Mouse (Mus musculus): Measurements from ENCODE around the gene Slc22a7. TPM values are rescaled to one million over a fixed set of nuclear protein-coding genes. Genes with fewer than 3 reads are reported as not detected.
A peak's percentile ranks its signal among the peaks of the same experiment; 100 is the strongest.

Slc22a7 gene
- polyA plus RNA-seq, 1 experiment from 2014 or later = 0.34 TPM

- peak; percentile 39 for DNase-seq
- peaks cover under 1% of the 10 kb centered on the region; the same call in 1 of the 2 replicates for H3K4me1 ChIP-seq (ENCODE audit: insufficient read depth)
- no peak overlapping the region for H3K4me2 ChIP-seq (ENCODE audit: low read depth, low read length)
- H3K27ac ChIP-seq (ENCODE audit: low read depth) = no peak overlapping the region
- H3K9ac ChIP-seq (replicated peaks) = no peak overlapping the region
- 47% methylated on average over 2 of the region's 2 CpGs for WGBS (ENCODE audit: insufficient replicate concordance)
- peaks cover 13% of the 10 kb centered on the region for H3K36me3 ChIP-seq (replicated peaks; ENCODE audit: insufficient read depth, low read length)
- no peak for ATAC-seq
- H3K9me3 ChIP-seq (ENCODE audit: low read length) = no peaks in the 10 kb centered on the region
- no peaks in the 10 kb centered on the region for H3K27me3 ChIP-seq (ENCODE audit: insufficient read depth, low read length)
- H3K4me3 ChIP-seq (ENCODE audit: low read depth, low read length) = no peak overlapping the region
- TF ChIP-seq CTCF (IDR thresholded peaks at IDR 0.05; ENCODE audit: low read depth) (peak; percentile 73), EP300 (IDR thresholded peaks at IDR 0.05; ENCODE audit: low read depth) (no peak)
Observed at GRCm38 (mm10) chr17:46393012-46393411, 45.2 kb downstream of the Slc22a7 start.

- Histone ChIP-seq H3K27me3 (ENCODE audit: insufficient read depth, low read length) (peaks cover 4% of the 10 kb centered on the region; the same call in 1 of the 2 replicates), H3K36me3 (replicated peaks; ENCODE audit: insufficient read depth, low read length) (0 out of 2 replicates have a peak, but pooled peaks cover 2% of the 10 kb centered on the region), H3K4me1 (ENCODE audit: insufficient read depth) (peaks cover 13% of the 10 kb centered on the region), H3K9ac (replicated peaks) (no peak overlapping the region), H3K4me3 (ENCODE audit: low read depth, low read length) (no peak overlapping the region), H3K4me2 (ENCODE audit: low read depth, low read length) (no peak overlapping the region), H3K27ac (ENCODE audit: low read depth) (no peak overlapping the region), H3K9me3 (ENCODE audit: low read length) (no peaks in the 10 kb centered on the region)
- 35% methylated on average over 3 of the region's 3 CpGs for WGBS (ENCODE audit: insufficient replicate concordance)
- DNase-seq (no peak), ATAC-seq (no peak)
- TF ChIP-seq CTCF (IDR thresholded peaks at IDR 0.05; ENCODE audit: low read depth) (no peak), EP300 (IDR thresholded peaks at IDR 0.05; ENCODE audit: low read depth) (no peak)
Observed at GRCm38 (mm10) chr17:46388200-46388599, 50.1 kb downstream of the Slc22a7 start.

- peak; percentile 45 for DNase-seq
- Histone ChIP-seq H3K9me3 (ENCODE audit: low read length) (no peaks in the 10 kb centered on the region), H3K36me3 (replicated peaks; ENCODE audit: insufficient read depth, low read length) (0 out of 2 replicates have a peak, but pooled peaks cover 2% of the 10 kb centered on the region), H3K27ac (ENCODE audit: low read depth) (peak overlapping the region; percentile 86), H3K9ac (replicated peaks) (peak overlapping the region; percentile 83), H3K4me3 (ENCODE audit: low read depth, low read length) (peak overlapping the region; percentile 75), H3K4me2 (ENCODE audit: low read depth, low read length) (peak overlapping the region; percentile 97), H3K27me3 (ENCODE audit: insufficient read depth, low read length) (peaks cover 4% of the 10 kb centered on the region; the same call in 1 of the 2 replicates), H3K4me1 (ENCODE audit: insufficient read depth) (peaks cover 16% of the 10 kb centered on the region)
- TF ChIP-seq CTCF (IDR thresholded peaks at IDR 0.05; ENCODE audit: low read depth) (no peak), EP300 (IDR thresholded peaks at IDR 0.05; ENCODE audit: low read depth) (no peak)
- ATAC-seq = peak; percentile 15; the same call in 1 of the 2 replicates
- under 1% methylated on average over 62 of the region's 70 CpGs for WGBS (ENCODE audit: insufficient replicate concordance)
Observed at GRCm38 (mm10) chr17:46384061-46384801, 54.0 kb downstream of the Slc22a7 start.

- WGBS (ENCODE audit: insufficient replicate concordance) = under 1% methylated on average over 34 of the region's 105 CpGs
- Histone ChIP-seq H3K4me2 (ENCODE audit: low read depth, low read length) (peak within 1 kb of the TSS; percentile 97), H3K27ac (ENCODE audit: low read depth) (peak within 1 kb of the TSS; percentile 86), H3K36me3 (replicated peaks; ENCODE audit: insufficient read depth, low read length) (0 out of 2 replicates have a peak, but pooled peaks cover 2% of the 10 kb centered on the region), H3K27me3 (ENCODE audit: insufficient read depth, low read length) (peaks cover 4% of the 10 kb centered on the region; the same call in 1 of the 2 replicates), H3K9ac (replicated peaks) (peak within 1 kb of the TSS; percentile 83), H3K4me3 (ENCODE audit: low read depth, low read length) (peak within 1 kb of the TSS; percentile 75), H3K4me1 (ENCODE audit: insufficient read depth) (peaks cover 16% of the 10 kb centered on the region), H3K9me3 (ENCODE audit: low read length) (no peaks in the 10 kb centered on the region)
- no peak for TF ChIP-seq EP300 (IDR thresholded peaks at IDR 0.05; ENCODE audit: low read depth)
- TF ChIP-seq CTCF (IDR thresholded peaks at IDR 0.05; ENCODE audit: low read depth) = no peak
- DNase-seq = peak; percentile 95
- peak; percentile 99 for ATAC-seq
Observed at GRCm38 (mm10) chr17:46383294-46384060, 54.8 kb downstream of the Slc22a7 start, which contains the start of gene Zfp318. Zfp318 (plus strand) TSS chr17:46383731.

Other genes starting within 250 kb of the Slc22a7 start
- 6.9 and 8.9 TPM in 2 replicates for gene Polh, start 235.8 kb downstream of the Slc22a7 start, polyA plus RNA-seq (2015; fragmentation: Nextera tagmentation; extraction: Ambion mirVana)
- gene Xpo5, start 235.7 kb downstream of the Slc22a7 start, polyA plus RNA-seq (2015; fragmentation: Nextera tagmentation; extraction: Ambion mirVana) = 7.4 and 8.7 TPM in 2 replicates
- 23.9 and 24.8 TPM in 2 replicates for gene Polr1c, start 190.4 kb downstream of the Slc22a7 start, polyA plus RNA-seq (2015; fragmentation: Nextera tagmentation; extraction: Ambion mirVana)
- 62.6 and 68.7 TPM in 2 replicates for gene Yipf3, start 190.4 kb downstream of the Slc22a7 start, polyA plus RNA-seq (2015; fragmentation: Nextera tagmentation; extraction: Ambion mirVana)
- 0.12 TPM in 1 of 2 replicates, not detected in the other for gene Lrrc73, start 184.9 kb downstream of the Slc22a7 start, polyA plus RNA-seq (2015; fragmentation: Nextera tagmentation; extraction: Ambion mirVana)
- gene Tjap1, start 155.4 kb downstream of the Slc22a7 start, polyA plus RNA-seq (2015; fragmentation: Nextera tagmentation; extraction: Ambion mirVana) = 5.6 and 6.2 TPM in 2 replicates
- not detected in 2 replicates for gene Dlk2, start 141.0 kb downstream of the Slc22a7 start, polyA plus RNA-seq (2015; fragmentation: Nextera tagmentation; extraction: Ambion mirVana)
- gene Abcc10, start 110.1 kb downstream of the Slc22a7 start, polyA plus RNA-seq (2015; fragmentation: Nextera tagmentation; extraction: Ambion mirVana) = 1.5 TPM in 2 replicates
- 1.6 and 2.2 TPM in 2 replicates for gene Zfp318, start 54.7 kb downstream of the Slc22a7 start, polyA plus RNA-seq (2015; fragmentation: Nextera tagmentation; extraction: Ambion mirVana)
- not detected in 2 replicates for gene Crip3, start 9.5 kb downstream of the Slc22a7 start, polyA plus RNA-seq (2015; fragmentation: Nextera tagmentation; extraction: Ambion mirVana)
- gene Ttbk1, start 49.2 kb upstream of the Slc22a7 start, polyA plus RNA-seq (2015; fragmentation: Nextera tagmentation; extraction: Ambion mirVana) = not detected in 2 replicates
- gene Dnph1, start 58.3 kb upstream of the Slc22a7 start, polyA plus RNA-seq (2015; fragmentation: Nextera tagmentation; extraction: Ambion mirVana) = 7.4 and 8.6 TPM in 2 replicates
- 1.0 and 1.3 TPM in 2 replicates for gene Cul9, start 107.9 kb upstream of the Slc22a7 start, polyA plus RNA-seq (2015; fragmentation: Nextera tagmentation; extraction: Ambion mirVana)
- 1.3 and 1.9 TPM in 2 replicates for gene Srf, start 117.7 kb upstream of the Slc22a7 start, polyA plus RNA-seq (2015; fragmentation: Nextera tagmentation; extraction: Ambion mirVana)
- 3.0 and 3.5 TPM in 2 replicates for gene Ptk7, start 191.0 kb upstream of the Slc22a7 start, polyA plus RNA-seq (2015; fragmentation: Nextera tagmentation; extraction: Ambion mirVana)
- gene Klc4, start 207.6 kb upstream of the Slc22a7 start, polyA plus RNA-seq (2015; fragmentation: Nextera tagmentation; extraction: Ambion mirVana) = 10.7 and 12.6 TPM in 2 replicates
- gene Mrpl2, start 207.8 kb upstream of the Slc22a7 start, polyA plus RNA-seq (2015; fragmentation: Nextera tagmentation; extraction: Ambion mirVana) = 75.2 and 79.3 TPM in 2 replicates
- gene Cul7, start 211.9 kb upstream of the Slc22a7 start, polyA plus RNA-seq (2015; fragmentation: Nextera tagmentation; extraction: Ambion mirVana) = 5.2 and 6.2 TPM in 2 replicates
- 28.1 and 28.2 TPM in 2 replicates for gene Rrp36, start 235.9 kb upstream of the Slc22a7 start, polyA plus RNA-seq (2015; fragmentation: Nextera tagmentation; extraction: Ambion mirVana)
- gene Mea1, start 240.3 kb upstream of the Slc22a7 start, polyA plus RNA-seq (2015; fragmentation: Nextera tagmentation; extraction: Ambion mirVana) = 52.3 and 56.9 TPM in 2 replicates
- gene Klhdc3, start 242.5 kb upstream of the Slc22a7 start, polyA plus RNA-seq (2015; fragmentation: Nextera tagmentation; extraction: Ambion mirVana) = 60.0 and 63.0 TPM in 2 replicates

Measured in liver, postnatal 0 days (tissue).